14 mouse cellular contexts compared by ENCODE assay signal in the genomic region with DNA sequence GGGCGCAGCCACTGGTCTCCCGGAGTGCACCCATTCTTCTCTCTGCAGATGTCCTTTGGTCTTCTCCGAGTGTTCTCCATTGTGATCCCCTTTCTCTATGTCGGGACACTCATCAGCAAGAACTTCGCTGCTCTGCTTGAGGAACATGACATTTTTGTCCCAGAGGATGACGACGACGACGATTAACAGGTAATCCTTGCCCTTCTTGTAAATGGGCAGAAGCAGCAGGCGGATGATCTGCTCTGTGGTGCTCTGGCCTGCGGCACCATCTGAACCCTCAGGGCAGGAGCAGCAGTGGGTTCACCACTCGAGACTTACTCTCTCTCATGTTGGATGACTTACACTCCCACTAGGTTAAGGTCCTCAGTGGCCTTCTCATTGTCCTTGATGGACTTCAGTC. TPM values are rescaled to one million over a fixed set of nuclear protein-coding genes. Genes with fewer than 3 reads are reported as not detected.
A peak's percentile ranks its signal among the peaks of the same experiment; 100 is the strongest.
DNase-seq lines count a peak whose midpoint lies in the region; ATAC-seq and TF ChIP-seq lines count a peak whose summit lies in the region.
"Had no signal": no experiment of that assay in that cellular context is flagged by ENCODE, and none has a peak within 500 bp of the region (broad histone marks: within the 10 kb centered on the region; RNA-seq: fewer than 3 reads in every experiment).

No protein-coding gene starts in this region.

- H3K4me2 ChIP-seq in forebrain, embryonic 15.5 days (replicated peaks), result 0 out of 2 replicates have a peak overlapping the region, but pooled peaks have one; percentile 58
- no peak overlapping the region for H3K4me2 ChIP-seq in forebrain, embryonic 11.5 days (ENCODE audit: low read depth, low read length, severe bottlenecking)
- no peak overlapping the region for H3K4me2 ChIP-seq in kidney, embryonic 16.5 days (replicated peaks; ENCODE audit: low read depth, low read length)
- peak overlapping the region; percentile 97 for H3K4me2 ChIP-seq in liver, embryonic 14.5 days (ENCODE audit: low read depth)

- peaks cover 42% of the 10 kb centered on the region for H3K79me2 ChIP-seq in MEL (ENCODE audit: control insufficient read depth, insufficient read depth, low read length, poor library complexity)

- H3K4me1 ChIP-seq in forebrain, embryonic 15.5 days, result peaks cover 30% of the 10 kb centered on the region
- H3K4me1 ChIP-seq in forebrain, embryonic 11.5 days (replicated peaks; ENCODE audit: control insufficient read depth, insufficient read depth, low read length), result peaks cover 8% of the 10 kb centered on the region
- H3K4me1 ChIP-seq in kidney, embryonic 16.5 days (ENCODE audit: insufficient read depth, low read length), result peaks cover 22% of the 10 kb centered on the region
- peaks cover 15 to 65% of the 10 kb centered on the region in 2 experiments for H3K4me1 ChIP-seq in MEL (ENCODE audit: control insufficient read depth in 1 of 2, insufficient read depth in 2 of 2, low read length in 2 of 2)
- H3K4me1 ChIP-seq in liver, embryonic 14.5 days (replicated peaks; ENCODE audit: control insufficient read depth in 2 of 2, insufficient read depth in 2 of 2, low read length in 1 of 2), result peaks cover 66 to 76% of the 10 kb centered on the region in 2 experiments

- no peak for DNase-seq in forebrain, embryonic 11.5 days (ENCODE audit: low spot score)
- no peak for DNase-seq in kidney, postnatal 14 days
- peak; percentile 9 for DNase-seq in MEL (ENCODE audit: low read depth, low spot score)
- DNase-seq in liver, embryonic 14.5 days (ENCODE audit: low read depth in 3 of 3, low spot score in 3 of 3), result no peak
- no peak for DNase-seq in adrenal gland, adult 8-10 months
- DNase-seq in left cerebral cortex, adult 9 months (ENCODE audit: low spot score in 2 of 2), result no peak
- DNase-seq: B cell, adult 2 months; cerebellum, postnatal 14 days; kidney, adult 11 months; lung, postnatal 36 days; thymus, postnatal 36 days had no signal

- no peak overlapping the region for H3K27ac ChIP-seq in forebrain, embryonic 15.5 days (replicated peaks)
- no peak overlapping the region for H3K27ac ChIP-seq in forebrain, embryonic 11.5 days (ENCODE audit: low read depth, low read length)
- H3K27ac ChIP-seq in kidney, embryonic 16.5 days (ENCODE audit: low read length), result no peak overlapping the region; the same call in 1 of the 2 replicates
- H3K27ac ChIP-seq in MEL (ENCODE audit: control insufficient read depth, low read depth, low read length), result peak overlapping the region; percentile 87; the same call in 1 of the 2 replicates
- H3K27ac ChIP-seq in liver, embryonic 14.5 days, result no peak overlapping the region
- H3K27ac ChIP-seq: neural tube, embryonic 12.5 days had no signal

- H3K4me3 ChIP-seq in forebrain, embryonic 15.5 days, result no peak overlapping the region
- no peak overlapping the region for H3K4me3 ChIP-seq in forebrain, embryonic 11.5 days (ENCODE audit: low read depth, low read length)
- H3K4me3 ChIP-seq in kidney, embryonic 16.5 days (ENCODE audit: low read length), result no peak overlapping the region
- H3K4me3 ChIP-seq in MEL (ENCODE audit: control insufficient read depth in 1 of 2, insufficient read depth in 1 of 2, low read depth in 2 of 2, low read length in 2 of 2), result no peak overlapping the region; a peak in 1 of 4 replicates
- peak overlapping the region in 1 of 2 experiments; percentile 80; a peak in 2 of 4 replicates for H3K4me3 ChIP-seq in liver, embryonic 14.5 days (ENCODE audit: insufficient read depth in 1 of 2, low read depth in 2 of 2, low read length in 2 of 2)

- TF ChIP-seq CTCF in MEL (IDR thresholded peaks at IDR 0.05 in 2 of 3, conservative IDR thresholded peaks at IDR 0.05 in 1 of 3; ENCODE audit: control insufficient read depth in 1 of 3, insufficient read depth in 1 of 3, low read depth in 2 of 3, low read length in 3 of 3, poor library complexity in 1 of 3, severe bottlenecking in 1 of 3), result no peak
- TF ChIP-seq CTCF in liver, embryonic 14.5 days (IDR thresholded peaks at IDR 0.05; ENCODE audit: low read depth), result no peak

- no peak overlapping the region for H3K9ac ChIP-seq in forebrain, embryonic 15.5 days (replicated peaks)
- no peak overlapping the region for H3K9ac ChIP-seq in forebrain, embryonic 11.5 days (ENCODE audit: low read length)
- H3K9ac ChIP-seq in kidney, embryonic 16.5 days (replicated peaks; ENCODE audit: low read length), result 0 out of 2 replicates have a peak overlapping the region, but pooled peaks have one; percentile 86
- H3K9ac ChIP-seq in MEL (ENCODE audit: control insufficient read depth, low read depth, low read length, poor library complexity, severe bottlenecking), result peak overlapping the region; percentile 73; the same call in 1 of the 2 replicates
- peak overlapping the region; percentile 13; the same call in 1 of the 2 replicates for H3K9ac ChIP-seq in liver, embryonic 14.5 days (replicated peaks)

- TF ChIP-seq RAD21 in MEL (IDR thresholded peaks at IDR 0.05; ENCODE audit: low read depth, low read length), result no peak

- peaks cover 33% of the 10 kb centered on the region for H3K36me3 ChIP-seq in forebrain, embryonic 15.5 days
- peaks cover 7% of the 10 kb centered on the region; the same call in 1 of the 2 replicates for H3K36me3 ChIP-seq in forebrain, embryonic 11.5 days (ENCODE audit: control insufficient read depth, insufficient read depth, low read length)
- H3K36me3 ChIP-seq in kidney, embryonic 16.5 days (ENCODE audit: insufficient read depth, low read length), result peaks cover 32% of the 10 kb centered on the region
- peaks cover 0 to 57% of the 10 kb centered on the region in 2 experiments; a peak in 2 of 4 replicates for H3K36me3 ChIP-seq in MEL (ENCODE audit: control insufficient read depth in 1 of 2, insufficient read depth in 2 of 2, low read length in 2 of 2)
- peaks cover 65% of the 10 kb centered on the region for H3K36me3 ChIP-seq in liver, embryonic 14.5 days (replicated peaks; ENCODE audit: control insufficient read depth, insufficient read depth, low read depth)

- no peak for ATAC-seq in forebrain, embryonic 15.5 days (replicated peaks)
- ATAC-seq in forebrain, embryonic 11.5 days (replicated peaks; ENCODE audit: low FRiP score), result no peak
- no peak for ATAC-seq in kidney, embryonic 16.5 days (ENCODE audit: low FRiP score, low TSS enrichment)
- ATAC-seq in liver, embryonic 14.5 days (ENCODE audit: insufficient read depth), result no peak

- no peaks in the 10 kb centered on the region for H3K9me3 ChIP-seq in forebrain, embryonic 15.5 days
- no peaks in the 10 kb centered on the region for H3K9me3 ChIP-seq in forebrain, embryonic 11.5 days (ENCODE audit: control insufficient read depth, low read length)
- H3K9me3 ChIP-seq in kidney, embryonic 16.5 days (ENCODE audit: low read length), result no peaks in the 10 kb centered on the region
- no peaks in the 10 kb centered on the region for H3K9me3 ChIP-seq in MEL (replicated peaks; ENCODE audit: insufficient read depth, low read length)
- H3K9me3 ChIP-seq in liver, embryonic 14.5 days (ENCODE audit: control insufficient read depth, low read length), result no peaks in the 10 kb centered on the region
- H3K9me3 ChIP-seq: neural tube, embryonic 12.5 days had no signal

- 93% methylated on average over 12 of the region's 12 CpGs for WGBS in forebrain, embryonic 15.5 days
- 89% methylated on average over 12 of the region's 12 CpGs for WGBS in forebrain, embryonic 11.5 days
- WGBS in kidney, embryonic 16.5 days, result 91% methylated on average over 12 of the region's 12 CpGs
- WGBS in liver, embryonic 14.5 days (ENCODE audit: insufficient replicate concordance), result 90% methylated on average over 12 of the region's 12 CpGs

- H3K27me3 ChIP-seq in forebrain, embryonic 15.5 days, result no peaks in the 10 kb centered on the region
- H3K27me3 ChIP-seq in forebrain, embryonic 11.5 days (ENCODE audit: control insufficient read depth, insufficient read depth, low read length), result no peaks in the 10 kb centered on the region
- no peaks in the 10 kb centered on the region for H3K27me3 ChIP-seq in kidney, embryonic 16.5 days (ENCODE audit: insufficient read depth, low read length)
- no peaks in the 10 kb centered on the region for H3K27me3 ChIP-seq in MEL (ENCODE audit: control insufficient read depth in 1 of 2, insufficient read depth in 2 of 2, low read length in 2 of 2)
- no peaks in the 10 kb centered on the region for H3K27me3 ChIP-seq in liver, embryonic 14.5 days (ENCODE audit: control insufficient read depth, insufficient read depth, low read length)
- H3K27me3 ChIP-seq: neural tube, embryonic 12.5 days had no signal

- no peak for TF ChIP-seq EP300 in MEL (IDR thresholded peaks at IDR 0.05; ENCODE audit: low read depth in 1 of 2, low read length in 2 of 2)
- no peak for TF ChIP-seq EP300 in liver, embryonic 14.5 days (IDR thresholded peaks at IDR 0.05; ENCODE audit: low read depth)

- TF ChIP-seq POLR2A in MEL (IDR thresholded peaks at IDR 0.05; ENCODE audit: control insufficient read depth in 1 of 2, insufficient read depth in 1 of 2, low read depth in 1 of 2, low read length in 2 of 2, poor library complexity in 1 of 2), result no peak

RNA-seq across cellular contexts. Expression of gene Ndufa6, which starts 6.3 kb away (rescaled TPM):
- polyA plus RNA-seq in forebrain, embryonic 15.5 days (2015; fragmentation: Nextera tagmentation; extraction: Ambion mirVana), result 322 and 334 TPM in 2 replicates
- polyA plus RNA-seq in forebrain, embryonic 11.5 days (2014; fragmentation: Nextera tagmentation; extraction: Ambion mirVana), result 251 and 275 TPM in 2 replicates
- 415 and 434 TPM in 2 replicates for polyA plus RNA-seq in kidney, embryonic 16.5 days (2015; fragmentation: Nextera tagmentation; extraction: Ambion mirVana)
- total RNA-seq in MEL (2012; rRNA removed), result 377 and 417 TPM in 2 replicates
- polyA plus RNA-seq in MEL (2012; ENCODE audit: insufficient read depth in 1 of 2, insufficient read length in 2 of 2, low read depth in 1 of 2, low replicate concordance in 2 of 2, missing spikeins in 1 of 2), result 100 to 1,000 TPM in 1 of 2 experiments, not detected in 1; 235 TPM
- 152 and 288 TPM in 2 replicates for polyA plus RNA-seq in liver, embryonic 14.5 days (2012; rRNA removed)
- polyA plus RNA-seq in liver, embryonic 14.5 days (2014; fragmentation: Nextera tagmentation; extraction: Ambion mirVana), result 435 and 447 TPM in 2 replicates
- total RNA-seq in adrenal gland, adult 8-10 months (2022), result 100 to 1,000 TPM; 293 to 470 (median 376) TPM

RNA-seq across cellular contexts. Expression of gene Smdt1, which starts 9.1 kb away (rescaled TPM):
- 292 and 313 TPM in 2 replicates for polyA plus RNA-seq in forebrain, embryonic 15.5 days (2015; fragmentation: Nextera tagmentation; extraction: Ambion mirVana)
- 236 and 244 TPM in 2 replicates for polyA plus RNA-seq in forebrain, embryonic 11.5 days (2014; fragmentation: Nextera tagmentation; extraction: Ambion mirVana)
- 319 and 325 TPM in 2 replicates for polyA plus RNA-seq in kidney, embryonic 16.5 days (2015; fragmentation: Nextera tagmentation; extraction: Ambion mirVana)
- 111 and 132 TPM in 2 replicates for total RNA-seq in MEL (2012; rRNA removed)
- polyA plus RNA-seq in MEL (2012; ENCODE audit: insufficient read depth in 1 of 2, insufficient read length in 2 of 2, low read depth in 1 of 2, low replicate concordance in 2 of 2, missing spikeins in 1 of 2), result 100 to 1,000 TPM in 1 of 2 experiments, not detected in 1; 159 TPM
- polyA plus RNA-seq in liver, embryonic 14.5 days (2012; rRNA removed), result 109 and 121 TPM in 2 replicates
- 165 and 178 TPM in 2 replicates for polyA plus RNA-seq in liver, embryonic 14.5 days (2014; fragmentation: Nextera tagmentation; extraction: Ambion mirVana)
- 100 to 1,000 TPM; 137 to 205 (median 157) TPM for total RNA-seq in adrenal gland, adult 8-10 months (2022)

RNA-seq across cellular contexts. Expression of gene Pheta2, which starts 9.1 kb away (rescaled TPM):
- 1.4 and 1.5 TPM in 2 replicates for polyA plus RNA-seq in forebrain, embryonic 15.5 days (2015; fragmentation: Nextera tagmentation; extraction: Ambion mirVana)
- polyA plus RNA-seq in forebrain, embryonic 11.5 days (2014; fragmentation: Nextera tagmentation; extraction: Ambion mirVana), result 5.0 and 5.4 TPM in 2 replicates
- polyA plus RNA-seq in kidney, embryonic 16.5 days (2015; fragmentation: Nextera tagmentation; extraction: Ambion mirVana), result 10.4 and 12.5 TPM in 2 replicates
- total RNA-seq in MEL (2012; rRNA removed), result 25.1 and 34.9 TPM in 2 replicates
- polyA plus RNA-seq in MEL (2012; ENCODE audit: insufficient read depth in 1 of 2, insufficient read length in 2 of 2, low read depth in 1 of 2, low replicate concordance in 2 of 2, missing spikeins in 1 of 2), result 10 to 100 TPM in 1 of 2 experiments, not detected in 1; 39.3 TPM
- polyA plus RNA-seq in liver, embryonic 14.5 days (2012; rRNA removed), result 22.1 and 24.8 TPM in 2 replicates
- 18.7 and 22.5 TPM in 2 replicates for polyA plus RNA-seq in liver, embryonic 14.5 days (2014; fragmentation: Nextera tagmentation; extraction: Ambion mirVana)
- total RNA-seq in adrenal gland, adult 8-10 months (2022), result 1 to 10 TPM in 2 of 4 experiments, under 1 TPM in 2; 0.74 to 2.0 (median 1.4) TPM

RNA-seq across cellular contexts. Expression of gene Naga, which starts 9.1 kb away (rescaled TPM):
- 23.2 and 23.9 TPM in 2 replicates for polyA plus RNA-seq in forebrain, embryonic 15.5 days (2015; fragmentation: Nextera tagmentation; extraction: Ambion mirVana)
- polyA plus RNA-seq in forebrain, embryonic 11.5 days (2014; fragmentation: Nextera tagmentation; extraction: Ambion mirVana), result 23.5 and 24.9 TPM in 2 replicates
- 81.9 and 87.4 TPM in 2 replicates for polyA plus RNA-seq in kidney, embryonic 16.5 days (2015; fragmentation: Nextera tagmentation; extraction: Ambion mirVana)
- 23.9 and 26.4 TPM in 2 replicates for total RNA-seq in MEL (2012; rRNA removed)
- 10 to 100 TPM in 1 of 2 experiments, not detected in 1; 59.5 TPM for polyA plus RNA-seq in MEL (2012; ENCODE audit: insufficient read depth in 1 of 2, insufficient read length in 2 of 2, low read depth in 1 of 2, low replicate concordance in 2 of 2, missing spikeins in 1 of 2)
- polyA plus RNA-seq in liver, embryonic 14.5 days (2012; rRNA removed), result 47.7 and 52.9 TPM in 2 replicates
- 34.2 and 43.3 TPM in 2 replicates for polyA plus RNA-seq in liver, embryonic 14.5 days (2014; fragmentation: Nextera tagmentation; extraction: Ambion mirVana)
- 10 to 100 TPM; 68.6 to 89.3 (median 77.9) TPM for total RNA-seq in adrenal gland, adult 8-10 months (2022)

RNA-seq across cellular contexts. Expression of gene Cyp2d22, which starts 32.2 kb away (rescaled TPM):
- polyA plus RNA-seq in forebrain, embryonic 15.5 days (2015; fragmentation: Nextera tagmentation; extraction: Ambion mirVana), result 1.9 and 2.7 TPM in 2 replicates
- polyA plus RNA-seq in forebrain, embryonic 11.5 days (2014; fragmentation: Nextera tagmentation; extraction: Ambion mirVana), result 2.5 and 3.6 TPM in 2 replicates
- 18.2 and 21.1 TPM in 2 replicates for polyA plus RNA-seq in kidney, embryonic 16.5 days (2015; fragmentation: Nextera tagmentation; extraction: Ambion mirVana)
- not detected in 2 replicates for total RNA-seq in MEL (2012; rRNA removed)
- polyA plus RNA-seq in MEL (2012; ENCODE audit: insufficient read depth in 1 of 2, insufficient read length in 2 of 2, low read depth in 1 of 2, low replicate concordance in 2 of 2, missing spikeins in 1 of 2), result under 1 TPM in 1 of 2 experiments, not detected in 1; 0.10 TPM
- polyA plus RNA-seq in liver, embryonic 14.5 days (2012; rRNA removed), result 14.9 and 15.5 TPM in 2 replicates
- polyA plus RNA-seq in liver, embryonic 14.5 days (2014; fragmentation: Nextera tagmentation; extraction: Ambion mirVana), result 8.4 and 10.0 TPM in 2 replicates
- 10 to 100 TPM; 42.2 to 46.6 (median 45.6) TPM for total RNA-seq in adrenal gland, adult 8-10 months (2022)

Comparison
In these comparisons a context has a peak if more than half of its experiments do, and no peak if none do; other contexts are left out.
1. H3K4me2 ChIP-seq: peak in forebrain, embryonic 15.5 days (single experiment) and liver, embryonic 14.5 days (single experiment); none in forebrain, embryonic 11.5 days (single experiment) and kidney, embryonic 16.5 days (single experiment).
2. H3K9ac ChIP-seq: peak in kidney, embryonic 16.5 days (single experiment), MEL (single experiment) and liver, embryonic 14.5 days (single experiment); none in forebrain, embryonic 15.5 days (single experiment) and forebrain, embryonic 11.5 days (single experiment).